Mouse (Mus musculus) MEL-GATA-1-ER (cell line): ENCODE measurements at regions not wholly inside any gene's neighbourhood (a gene's known extent, or its start where the extent isn't known, plus 50 kb on each side); places are given as distances from the start of the nearest gene placed in this dataset.

Experiments
- DNase-seq: peaks from one replicate; pipeline ENCODE4 v3.0.0-alpha.2; 2012; ENCODE audit warnings: low read depth; ENCODE audit errors: extremely low read depth

DNA sequence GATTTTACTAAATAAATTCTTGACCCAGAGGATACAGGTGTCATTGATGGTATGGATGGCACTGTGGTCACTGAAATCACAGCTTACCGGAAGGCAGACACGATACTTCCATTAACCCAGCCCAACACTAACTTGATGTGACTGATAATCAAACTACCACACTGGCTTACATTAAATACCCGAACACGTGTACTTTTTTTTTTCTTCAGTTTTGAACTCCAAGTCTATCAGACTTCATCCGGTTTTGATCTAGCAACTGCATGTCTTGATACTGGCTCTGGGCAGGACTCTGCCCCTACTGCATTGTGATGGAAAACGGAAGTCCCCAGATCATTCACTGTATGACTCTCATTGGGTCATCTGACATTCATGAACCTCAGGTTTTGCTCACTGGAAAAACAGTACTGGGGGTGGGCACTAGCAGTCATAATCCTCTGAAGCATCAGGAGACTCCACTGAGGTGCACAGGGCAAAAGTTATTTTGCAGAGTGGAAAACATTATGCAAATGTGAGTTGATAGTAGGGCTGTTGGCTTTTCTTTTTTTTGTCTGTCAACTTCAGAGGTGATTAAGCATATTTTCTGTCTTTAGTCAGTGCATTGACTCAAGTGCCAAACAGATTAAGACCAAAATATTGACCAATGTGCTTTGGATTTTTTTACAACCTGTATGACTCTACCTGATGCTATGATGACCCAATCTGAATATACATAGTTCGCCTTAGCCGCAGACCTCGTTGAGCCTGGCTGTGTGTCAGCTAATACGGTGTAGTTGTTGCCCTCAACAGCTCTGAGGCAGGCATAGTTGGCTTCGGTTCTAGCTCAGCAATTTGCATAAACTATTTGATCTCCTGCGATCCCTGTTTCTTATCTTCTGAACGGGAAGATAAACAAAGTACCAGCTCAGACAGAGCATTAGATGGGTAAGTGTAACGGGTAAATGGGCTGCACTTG is 174.1 kb upstream of the Cited2 start:
- no peak for DNase-seq

DNA sequence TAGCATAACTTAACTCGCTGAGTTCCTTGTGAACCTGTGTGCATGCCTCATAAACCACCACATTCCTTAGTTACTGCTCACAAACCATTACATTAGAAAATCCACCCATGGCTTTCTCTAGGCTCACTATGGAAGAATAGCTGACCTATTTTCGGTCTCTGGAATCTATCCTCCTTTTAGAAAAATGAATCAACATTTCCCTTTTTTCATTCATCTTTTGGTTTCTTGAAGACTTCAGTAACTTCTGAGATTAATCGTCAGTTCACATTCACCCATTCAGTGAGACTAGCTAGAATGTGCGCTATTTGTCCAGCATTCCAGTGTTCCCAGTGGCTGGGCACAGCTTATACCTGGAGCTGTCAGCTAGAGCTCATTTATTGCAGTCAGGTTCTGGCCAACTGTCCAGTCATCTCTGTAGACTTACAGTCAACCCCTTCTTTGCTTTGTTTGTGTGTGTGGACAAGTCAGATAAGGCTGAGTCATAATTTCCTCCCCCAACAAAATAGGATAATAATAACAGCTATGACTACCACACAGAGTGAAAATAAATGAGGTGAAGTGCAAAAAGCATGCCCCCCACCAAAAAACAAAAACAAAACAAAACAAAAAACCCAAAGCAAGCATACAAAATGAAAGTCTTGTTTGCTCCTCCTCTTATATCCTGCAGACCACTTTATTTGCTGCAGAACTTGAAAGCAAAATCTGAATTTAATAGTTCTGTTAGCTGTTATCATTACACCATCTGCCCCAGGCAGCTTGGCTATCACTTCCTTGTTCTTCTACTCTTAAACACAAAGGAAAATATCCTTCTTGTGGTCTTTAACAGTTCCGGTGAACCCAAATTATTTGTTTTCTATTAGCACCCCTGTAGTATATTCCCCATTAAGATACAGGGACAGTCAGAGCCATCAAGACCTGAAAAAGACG is 173.0 kb upstream of the Cited2 start:
- no peak for DNase-seq

DNA sequence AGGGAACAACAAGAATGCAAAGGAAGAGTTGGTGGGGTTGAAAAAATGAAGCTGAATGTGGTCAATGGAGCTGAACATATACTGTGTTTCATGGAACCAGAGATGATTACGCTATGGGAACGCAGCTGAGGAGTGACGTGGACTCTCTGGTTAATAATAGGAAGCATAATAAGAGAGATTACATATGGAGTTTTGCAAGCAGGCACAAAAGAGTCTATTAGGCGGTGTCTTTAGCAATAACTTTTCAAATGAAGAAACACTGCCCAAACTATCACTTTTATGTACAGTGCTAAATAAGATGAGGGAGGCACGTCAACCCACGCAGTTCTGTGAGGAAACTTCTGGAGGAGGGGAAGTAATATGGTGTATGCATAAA is 172.4 kb upstream of the Cited2 start:
- DNase-seq = no peak

DNA sequence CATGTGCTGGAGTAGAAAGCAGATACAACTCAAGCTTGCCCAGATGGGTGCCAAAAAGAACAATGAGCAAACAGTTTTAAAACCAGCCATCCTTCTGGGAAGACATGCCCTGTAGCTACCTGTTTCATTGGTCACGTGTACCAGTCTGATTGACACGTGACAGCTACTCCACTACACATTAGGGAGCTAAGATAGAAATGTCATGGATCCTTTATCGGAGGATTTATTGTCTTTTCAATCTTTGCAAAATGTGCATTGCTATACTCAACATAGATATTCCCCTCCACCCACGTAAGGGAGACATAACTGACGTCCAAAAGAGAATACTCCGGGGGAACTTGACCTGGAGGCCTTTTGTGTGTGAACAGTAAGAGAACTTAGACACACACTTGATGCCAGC is 171.1 kb upstream of the Cited2 start:
- no peak for DNase-seq

DNA sequence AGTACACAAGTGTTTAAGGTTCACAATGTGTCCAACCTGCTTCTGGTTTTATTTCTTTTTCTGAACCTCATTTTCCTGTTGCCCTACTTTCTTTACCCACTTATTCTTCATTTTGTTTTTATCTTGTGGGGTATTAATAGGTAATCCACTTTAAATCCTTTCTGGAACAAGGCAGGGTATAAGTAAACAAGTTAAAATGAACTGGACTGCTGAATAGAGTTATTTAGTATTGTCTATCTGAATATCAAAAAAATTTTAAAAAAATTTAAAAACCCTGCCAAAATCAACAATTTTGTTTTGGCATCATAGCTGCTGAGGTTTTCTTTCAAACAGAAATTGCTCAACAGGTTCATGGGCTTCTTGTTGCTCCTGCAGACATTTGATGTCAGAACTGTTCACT is 170.7 kb upstream of the Cited2 start:
- no peak for DNase-seq

DNA sequence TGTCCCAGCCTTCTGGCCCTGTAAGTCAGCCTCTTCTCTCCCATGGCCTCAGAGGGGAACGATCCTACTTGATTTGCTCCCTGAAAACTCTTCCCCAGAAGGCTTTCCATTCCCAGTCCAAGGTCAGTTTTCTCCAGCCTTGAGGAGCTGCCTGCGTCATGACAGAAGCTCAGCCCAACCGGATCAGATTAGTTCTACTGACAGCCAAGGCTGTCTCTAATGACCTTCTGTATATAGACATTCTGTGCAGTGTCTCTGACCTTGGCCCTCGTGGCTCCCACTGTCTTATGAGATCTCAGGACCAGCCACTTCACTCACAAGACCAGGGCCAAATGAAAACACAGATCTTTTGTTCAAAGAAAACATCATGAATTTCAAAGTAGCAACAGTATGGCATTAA is 166.6 kb upstream of the Cited2 start:
- DNase-seq = no peak

DNA sequence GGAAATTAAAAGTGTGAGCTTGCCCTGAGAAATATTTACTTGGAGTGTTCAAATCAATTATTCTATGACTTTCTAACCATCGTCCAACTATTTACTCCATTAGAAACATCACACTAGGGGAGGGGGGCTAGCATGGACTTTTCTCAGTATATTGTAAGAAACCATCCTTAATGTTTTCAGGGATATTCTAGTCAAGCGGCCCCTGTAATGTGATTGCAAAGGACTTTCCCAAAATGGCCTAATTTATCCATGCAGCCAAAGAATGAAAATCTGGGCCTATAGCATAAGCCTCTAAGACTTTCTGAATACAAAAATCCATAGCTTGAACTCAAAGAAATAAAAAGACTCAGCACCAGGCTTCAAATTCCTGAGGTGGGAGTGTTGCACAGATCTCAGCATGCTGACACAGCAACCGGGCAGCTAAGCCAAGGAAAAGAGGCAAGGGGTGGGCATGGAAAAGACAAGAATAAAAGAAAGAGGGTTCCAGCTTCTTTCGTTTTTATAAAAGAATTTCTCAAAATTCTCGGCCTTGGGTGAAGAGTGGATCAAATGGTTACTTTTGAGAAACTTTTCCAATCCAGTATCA is 163.6 kb upstream of the Cited2 start:
- no peak for DNase-seq

DNA sequence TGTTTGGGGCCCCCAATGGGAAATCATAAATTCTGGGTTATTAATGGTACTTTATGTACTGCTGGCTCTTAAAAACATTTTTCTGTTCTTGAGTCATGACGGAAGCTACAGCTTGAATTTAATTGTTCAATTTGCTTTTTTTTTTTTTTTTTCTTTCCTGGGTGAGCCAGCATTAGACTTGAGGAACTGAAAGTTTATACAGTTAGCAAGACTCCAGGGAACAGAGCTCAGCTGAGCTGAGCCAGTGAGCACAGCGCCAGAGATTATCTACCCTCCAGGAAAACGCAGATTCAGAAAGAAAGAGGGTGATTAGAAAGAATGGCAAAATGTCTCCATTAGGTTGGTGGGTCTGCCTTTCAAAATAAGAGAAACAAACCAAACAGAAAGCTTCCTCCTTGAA is 163.0 kb upstream of the Cited2 start:
- DNase-seq = no peak

DNA sequence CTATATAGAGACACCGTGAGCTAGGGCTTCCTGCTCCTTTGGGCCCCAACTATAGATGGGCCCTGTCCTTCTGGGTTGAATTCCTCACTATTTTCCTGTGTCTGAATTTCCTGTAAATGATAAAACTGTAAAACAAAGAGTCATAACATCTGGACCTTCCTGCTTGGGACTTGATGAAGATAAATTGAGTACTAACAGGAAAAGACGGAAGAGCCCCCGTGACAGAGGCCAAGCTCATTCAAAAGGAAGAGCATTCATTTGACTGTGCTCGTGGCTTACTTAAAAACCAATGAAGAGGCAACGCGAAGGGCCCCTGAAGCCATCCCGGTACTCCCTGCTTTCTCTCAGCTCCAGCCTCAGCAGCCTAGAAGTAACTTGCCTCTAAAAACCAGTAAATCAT is 161.6 kb upstream of the Cited2 start:
- DNase-seq = no peak

DNA sequence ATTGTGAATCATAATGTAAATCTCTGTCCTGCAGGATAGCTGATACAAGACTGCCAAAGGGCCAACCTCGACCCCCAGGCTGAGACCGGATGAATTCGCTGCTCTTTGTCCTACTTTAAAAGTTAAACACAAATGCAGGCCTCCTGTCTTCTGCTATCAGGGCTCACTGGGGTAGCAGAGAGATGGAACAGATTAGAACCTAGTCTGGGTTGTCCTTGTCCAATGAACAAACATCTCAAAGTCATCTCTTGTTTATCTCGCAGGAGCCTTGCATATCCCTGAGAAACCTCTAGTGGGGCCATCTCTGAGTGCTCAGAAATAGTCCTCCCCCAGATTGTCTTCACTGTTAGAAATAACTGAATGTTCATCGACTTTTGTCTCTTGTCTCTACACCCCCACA is 161.0 kb upstream of the Cited2 start:
- no peak for DNase-seq

DNA sequence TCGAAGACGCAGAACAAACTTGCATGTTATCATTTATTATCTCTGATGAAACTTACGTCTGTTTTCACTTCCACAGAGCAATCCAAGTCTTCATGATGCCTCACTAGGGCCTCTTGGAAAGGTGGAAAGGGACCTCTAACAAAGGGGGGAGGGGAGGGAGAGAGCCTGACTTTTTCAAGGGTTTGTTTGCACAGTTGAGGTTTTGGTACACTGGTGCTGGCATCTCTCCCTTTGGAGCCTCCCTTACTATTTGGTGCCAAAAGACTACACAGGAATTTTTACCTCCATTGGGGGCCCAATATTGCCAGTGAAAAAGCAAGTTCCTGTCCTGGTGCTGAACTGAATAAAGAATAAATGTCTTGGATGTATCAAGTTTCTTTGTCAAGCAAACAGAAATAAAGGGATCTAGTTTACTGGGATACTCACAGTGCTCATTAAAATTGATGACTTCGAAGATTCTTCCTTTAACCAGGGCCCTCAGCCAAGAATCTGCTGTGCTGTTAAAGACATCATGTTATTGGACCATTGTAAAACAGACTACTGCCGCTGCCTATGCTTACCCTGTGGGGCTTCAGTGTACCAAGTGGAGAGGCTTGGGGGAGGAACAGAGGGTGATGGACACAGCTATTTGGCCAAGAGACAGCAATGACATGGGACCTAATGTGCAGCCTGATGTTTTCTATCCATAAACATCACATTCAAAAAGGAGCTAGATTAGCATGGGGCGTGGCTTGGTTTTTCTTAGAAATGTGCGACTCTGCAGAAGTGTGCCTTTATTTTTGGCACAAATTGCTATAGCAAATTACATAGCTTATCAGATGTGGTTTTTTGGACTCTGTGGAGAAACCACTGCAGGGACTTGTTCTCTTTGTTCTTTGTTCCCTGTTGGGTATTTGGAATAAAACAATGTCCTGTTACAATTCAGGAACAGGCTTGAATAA is 160.3 kb upstream of the Cited2 start:
- peak; percentile 89 for DNase-seq

DNA sequence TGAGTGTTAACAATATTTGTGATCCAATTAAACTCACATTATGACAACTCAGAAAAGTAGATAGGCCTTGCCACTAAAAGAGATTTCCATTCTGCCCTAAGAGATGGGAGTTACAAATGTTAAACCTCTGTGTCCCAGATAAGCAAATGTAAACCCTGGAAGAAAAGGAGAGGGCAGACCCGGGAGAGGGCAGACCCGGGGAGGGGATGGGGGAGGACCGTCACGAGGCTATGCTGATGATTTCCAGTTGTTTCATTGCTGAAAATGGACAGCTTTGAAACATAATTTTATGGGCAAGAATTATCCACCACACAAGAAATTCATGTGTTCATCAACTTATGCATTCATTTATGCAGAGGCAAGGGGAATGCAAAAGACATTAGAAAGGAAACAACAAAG is 159.7 kb upstream of the Cited2 start:
- no peak for DNase-seq

DNA sequence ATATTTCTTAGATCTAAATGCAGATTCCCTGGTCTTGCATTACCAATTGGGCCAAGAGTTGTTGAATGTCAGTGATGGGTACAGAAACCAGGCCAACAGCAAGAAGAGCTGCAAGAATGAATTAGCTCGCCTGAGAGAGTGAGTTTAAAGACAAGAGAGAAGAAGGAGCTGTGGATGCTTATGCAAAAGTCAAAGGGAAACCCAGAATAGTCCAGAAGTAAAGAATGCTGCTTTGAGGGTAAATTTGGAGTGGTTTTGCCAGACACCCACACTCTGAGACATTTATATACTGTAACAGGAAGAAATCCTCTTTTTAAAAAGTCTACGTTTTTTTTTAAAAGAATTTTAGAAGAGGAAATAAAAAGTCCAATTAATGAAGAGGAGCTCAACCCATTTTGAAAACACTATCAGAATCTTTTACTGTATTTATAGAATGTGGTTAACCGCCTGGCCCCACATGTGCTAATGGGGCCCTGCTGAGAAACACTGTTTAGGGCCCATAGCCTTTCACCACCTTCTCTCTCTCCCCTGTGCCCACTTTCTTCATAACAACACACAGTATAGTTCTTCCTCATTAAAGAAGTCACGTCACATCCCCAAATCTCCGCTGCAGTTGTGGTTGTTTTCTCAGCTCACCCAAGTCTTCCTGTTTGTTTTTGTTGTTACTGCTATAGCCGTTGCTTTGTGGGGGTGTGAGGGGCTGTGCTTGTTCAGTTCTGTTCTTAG is 158.0 kb upstream of the Cited2 start:
- no peak for DNase-seq

DNA sequence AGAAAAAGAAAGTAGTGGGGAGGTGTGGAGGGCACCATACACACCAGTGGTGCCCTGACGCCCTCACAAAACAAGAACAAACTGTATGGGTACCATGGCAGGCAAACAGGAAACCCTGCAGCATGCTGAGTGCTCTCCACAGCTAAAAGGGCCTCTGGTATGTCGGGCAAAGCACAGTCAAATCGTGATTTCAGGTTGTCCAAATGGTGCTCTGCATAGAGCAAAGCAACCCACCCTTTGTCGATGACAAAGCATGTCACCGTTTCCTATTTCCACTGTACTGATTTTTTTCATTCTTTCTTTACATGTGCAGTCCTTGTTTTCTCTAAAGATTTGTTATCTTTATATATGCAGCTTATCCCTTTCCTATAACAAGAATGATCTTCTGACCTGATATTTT is 156.0 kb upstream of the Cited2 start:
- DNase-seq = no peak

DNA sequence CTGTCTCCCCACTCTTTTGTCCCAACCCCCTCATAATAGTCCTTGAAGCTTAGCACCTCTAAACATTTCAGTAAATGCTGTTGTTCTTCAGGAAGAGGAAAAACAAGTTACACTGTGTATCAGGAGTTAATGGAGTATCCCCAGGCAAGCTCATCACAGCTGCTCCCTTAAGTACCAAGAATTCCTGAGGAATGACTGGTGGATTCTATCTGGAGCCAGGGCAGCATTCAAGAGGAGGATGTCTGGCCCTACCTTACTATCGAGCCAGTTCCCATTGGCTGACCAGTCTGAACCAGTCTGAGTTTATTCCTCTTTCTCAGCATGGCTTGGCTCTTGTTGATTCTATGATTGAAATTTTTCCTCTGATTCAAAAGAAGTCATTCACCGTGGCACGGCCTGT is 155.4 kb upstream of the Cited2 start:
- no peak for DNase-seq

DNA sequence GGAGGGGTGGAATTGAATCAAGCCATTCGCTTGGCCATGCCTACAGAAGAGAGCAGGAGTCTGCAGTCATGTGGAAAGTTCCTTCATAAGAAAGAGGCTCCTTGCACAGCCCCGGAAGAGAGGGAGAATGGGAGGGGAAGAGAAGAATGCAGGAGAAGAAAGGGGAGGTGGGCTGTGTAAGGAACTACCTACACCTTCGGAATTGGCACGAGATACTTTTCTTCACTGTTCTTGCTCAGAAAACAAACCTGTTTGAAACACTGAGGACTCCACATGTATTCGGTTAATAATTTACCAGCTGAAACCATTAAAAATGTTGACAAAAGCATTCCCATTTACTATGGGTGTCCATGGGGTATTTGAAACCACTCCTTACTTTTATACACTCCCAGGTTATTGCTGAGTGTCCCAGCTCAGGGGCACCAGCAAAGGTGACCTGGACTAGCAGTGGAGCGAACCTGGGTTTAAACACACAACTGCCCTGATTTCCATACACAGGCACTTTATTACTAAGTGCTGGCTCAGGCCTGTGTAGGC is 153.4 kb upstream of the Cited2 start:
- DNase-seq = no peak

DNA sequence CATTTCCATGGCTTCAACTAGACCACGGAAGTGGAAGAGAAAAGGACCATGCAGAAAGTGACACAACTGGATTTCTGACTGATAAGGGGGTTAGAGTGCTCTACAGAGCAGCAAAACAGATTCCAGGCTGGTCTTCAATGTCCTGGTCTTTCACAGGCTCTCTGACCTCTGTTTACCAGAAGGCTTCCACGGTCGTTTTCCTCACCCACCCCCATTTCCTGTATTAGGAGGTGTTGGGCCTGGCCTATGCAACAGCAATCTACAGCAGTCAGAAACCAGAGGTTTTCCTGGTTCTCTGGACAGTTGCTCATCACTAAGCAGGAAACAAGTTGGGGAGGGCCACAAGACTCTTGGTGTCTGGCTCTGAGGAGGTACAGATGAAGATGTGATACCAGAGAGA is 148.1 kb upstream of the Cited2 start:
- no peak for DNase-seq

DNA sequence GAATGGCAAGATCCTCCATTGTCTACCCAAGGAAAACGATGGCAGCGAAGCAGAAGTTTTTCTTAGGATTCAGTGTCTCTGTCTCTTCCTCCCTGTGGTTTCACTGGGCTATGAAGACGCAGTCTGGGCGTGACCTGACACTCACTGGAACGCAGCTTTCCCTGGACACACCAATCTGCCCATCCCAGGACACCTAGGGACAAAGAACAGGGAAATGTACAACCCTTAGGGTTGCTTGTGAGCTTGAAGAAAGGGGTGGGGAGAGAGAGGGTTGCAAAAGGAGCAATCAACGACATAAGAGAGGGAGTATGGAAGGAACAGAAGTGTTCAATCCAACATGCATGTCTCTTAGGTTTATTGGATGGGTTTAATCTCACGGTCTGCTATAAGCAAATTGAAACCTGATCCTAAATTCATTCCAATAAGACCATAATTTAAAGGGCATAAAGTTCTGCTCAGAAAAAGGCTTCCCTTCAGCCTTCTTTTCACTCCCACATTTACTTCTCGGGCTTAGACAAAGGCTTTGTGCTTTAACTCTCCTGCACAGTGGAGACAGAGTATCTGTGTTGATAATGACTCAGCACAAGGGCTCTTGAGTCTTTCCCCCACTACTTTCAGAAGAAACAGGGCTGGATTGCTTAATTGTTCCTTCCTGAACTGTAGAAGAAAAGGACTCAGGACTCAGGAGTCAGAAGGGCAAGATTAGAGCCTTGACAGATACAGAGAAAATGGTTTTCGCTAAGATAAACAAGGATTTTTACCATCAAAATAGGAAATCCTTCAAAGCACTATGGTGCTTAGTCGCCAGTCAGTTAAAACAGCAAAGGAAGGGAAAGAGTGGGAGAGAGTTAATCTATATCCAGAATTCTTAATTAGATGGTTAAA is 147.3 kb upstream of the Cited2 start:
- DNase-seq = peak; percentile 70

DNA sequence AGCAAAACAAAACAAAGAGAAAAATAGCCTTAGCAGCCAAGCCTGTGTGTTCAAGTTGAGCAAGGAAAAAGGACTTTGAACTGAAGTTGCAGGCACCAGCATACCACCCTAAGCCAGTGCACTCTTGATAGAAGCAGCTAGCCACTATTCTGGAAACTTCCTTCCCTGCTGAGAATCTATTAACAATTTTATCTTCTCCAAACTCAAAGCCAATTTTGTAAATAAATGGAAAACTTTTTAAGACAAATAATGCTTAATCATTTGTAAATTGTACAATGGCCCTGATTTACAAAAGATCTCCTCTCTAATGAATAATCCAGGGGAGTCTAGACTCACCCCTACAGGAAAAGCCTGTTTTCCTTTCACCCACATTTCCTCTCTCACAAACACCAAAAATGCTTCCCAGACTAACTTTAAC is 146.7 kb upstream of the Cited2 start:
- no peak for DNase-seq
